Mouse (Mus musculus): ENCODE measurements around the gene Ddx39b.

GRCm38 (mm10) chr17:35263523-35263883 is 22.0 kb downstream of the Ddx39b start:
- TF ChIP-seq CTCF (IDR thresholded peaks at IDR 0.05; ENCODE audit: insufficient read depth, low read depth, low read length) (no peak), POLR2A (IDR thresholded peaks at IDR 0.05; ENCODE audit: insufficient read depth, low read depth, low read length) (no peak)
